Mouse (Mus musculus) adrenal gland, adult 2 months (tissue): ENCODE data around the gene Flnc. TPM values are rescaled to one million over a fixed set of nuclear protein-coding genes. Genes with fewer than 3 reads are reported as not detected.
A peak's percentile ranks its signal among the peaks of the same experiment; 100 is the strongest.

Experiments used
- DNase-seq: peaks from one replicate; pipeline ENCODE4 v3.0.0; 2021
- polyA plus RNA-seq: library from polyadenylated mRNA; depleted of rRNA; stranded (reverse); fragments of >200 nt; gene quantifications from 2 replicates; pipeline ENCODE4 v1.2.3, GENCODE M21; 2012
- total RNA-seq, 2 experiments: library from RNA; stranded (reverse); gene quantifications; 2 replicates each; pipeline ENCODE4 v1.2.3; 2021

Gene Flnc
- total and polyA plus RNA-seq, 3 experiments, result 0.88 to 7.6 (median 2.3) TPM

DNA sequence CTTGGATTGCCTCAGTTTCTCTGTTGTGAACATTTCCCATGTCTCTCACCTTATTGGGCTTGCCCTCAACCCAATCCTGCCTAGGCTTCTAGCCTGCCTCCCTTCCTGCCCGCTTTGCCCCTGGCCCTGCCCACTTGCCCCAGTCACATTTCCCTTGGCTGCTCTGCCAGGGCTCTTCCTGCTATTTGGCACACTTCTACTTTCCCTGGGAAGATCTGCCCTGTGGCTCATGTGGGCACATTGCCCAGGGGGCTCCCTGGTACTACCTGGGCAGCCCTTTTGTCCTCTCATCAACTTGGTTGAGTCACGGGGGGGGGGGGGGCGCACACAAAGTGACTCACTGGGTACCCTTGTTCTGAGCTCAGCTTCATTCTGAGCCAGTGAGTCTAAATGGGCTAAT lies 900 bp upstream of the Flnc start:
- no peak for DNase-seq

DNA sequence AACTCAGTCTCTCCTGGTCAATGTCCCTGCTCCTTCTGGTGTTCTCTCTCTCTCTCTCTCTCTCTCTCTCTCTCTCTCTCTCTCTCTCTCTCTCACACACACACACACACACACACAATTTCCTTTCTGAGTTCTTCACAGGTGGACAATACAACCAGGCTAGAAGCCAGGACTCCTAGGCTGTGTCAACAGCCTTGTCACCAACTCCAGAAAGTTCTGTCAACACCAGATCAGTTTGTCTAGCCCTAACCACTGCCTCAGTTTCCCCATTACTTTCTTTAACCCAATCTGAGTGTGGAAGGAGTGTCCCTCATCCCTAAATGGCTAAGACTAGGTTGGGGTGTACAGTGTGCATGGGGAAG lies 399 bp upstream of the Flnc start:
- DNase-seq, result no peak

DNA sequence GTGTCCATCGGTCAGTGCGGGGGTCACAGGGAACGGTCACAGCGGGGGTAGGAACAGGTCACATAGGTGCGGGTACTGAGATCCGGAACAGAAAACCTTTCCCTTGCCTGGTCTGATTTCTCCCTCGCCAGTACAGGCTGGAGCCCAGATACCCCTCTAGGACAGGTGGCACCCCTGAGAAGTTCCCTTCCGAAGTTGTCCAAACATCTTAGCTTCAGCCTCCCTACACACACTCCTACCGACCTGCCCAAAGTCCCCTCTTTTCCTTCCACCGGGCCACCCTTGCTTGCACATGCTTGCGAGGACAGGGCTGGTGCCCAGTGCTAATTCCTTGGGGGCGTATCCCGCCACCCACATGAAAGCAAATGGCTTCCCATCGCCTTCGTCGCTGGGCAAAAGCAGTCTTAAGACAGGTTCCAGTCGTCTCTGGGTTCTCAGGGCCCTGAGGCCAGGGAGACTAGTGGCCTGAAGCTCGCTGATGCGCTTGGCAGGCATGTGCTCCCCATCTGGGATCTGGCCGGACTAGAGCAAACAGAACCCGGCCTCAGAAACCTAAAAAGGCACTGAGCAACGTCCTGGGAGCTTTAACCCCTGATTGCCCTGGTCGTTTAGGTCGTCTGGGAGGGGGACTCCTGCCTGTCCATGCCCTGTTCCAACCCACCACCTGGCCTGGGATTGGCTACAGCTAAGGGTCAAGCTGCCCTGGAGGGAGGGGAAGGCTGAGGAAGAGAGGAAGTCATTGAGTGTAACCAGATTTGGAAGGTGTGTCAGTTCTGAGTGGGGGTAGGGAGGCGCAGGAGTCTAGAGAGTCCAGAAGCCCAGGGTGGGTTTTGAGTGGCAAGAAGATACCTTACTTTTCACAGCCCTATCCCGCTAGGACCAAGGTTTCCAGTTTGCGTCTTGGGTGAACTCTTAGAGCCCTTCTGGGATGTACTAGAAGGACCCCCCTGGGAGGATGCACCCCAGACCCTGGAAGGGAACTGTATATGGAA lies 1.0 kb downstream of the Flnc start:
- DNase-seq, result no peak

DNA sequence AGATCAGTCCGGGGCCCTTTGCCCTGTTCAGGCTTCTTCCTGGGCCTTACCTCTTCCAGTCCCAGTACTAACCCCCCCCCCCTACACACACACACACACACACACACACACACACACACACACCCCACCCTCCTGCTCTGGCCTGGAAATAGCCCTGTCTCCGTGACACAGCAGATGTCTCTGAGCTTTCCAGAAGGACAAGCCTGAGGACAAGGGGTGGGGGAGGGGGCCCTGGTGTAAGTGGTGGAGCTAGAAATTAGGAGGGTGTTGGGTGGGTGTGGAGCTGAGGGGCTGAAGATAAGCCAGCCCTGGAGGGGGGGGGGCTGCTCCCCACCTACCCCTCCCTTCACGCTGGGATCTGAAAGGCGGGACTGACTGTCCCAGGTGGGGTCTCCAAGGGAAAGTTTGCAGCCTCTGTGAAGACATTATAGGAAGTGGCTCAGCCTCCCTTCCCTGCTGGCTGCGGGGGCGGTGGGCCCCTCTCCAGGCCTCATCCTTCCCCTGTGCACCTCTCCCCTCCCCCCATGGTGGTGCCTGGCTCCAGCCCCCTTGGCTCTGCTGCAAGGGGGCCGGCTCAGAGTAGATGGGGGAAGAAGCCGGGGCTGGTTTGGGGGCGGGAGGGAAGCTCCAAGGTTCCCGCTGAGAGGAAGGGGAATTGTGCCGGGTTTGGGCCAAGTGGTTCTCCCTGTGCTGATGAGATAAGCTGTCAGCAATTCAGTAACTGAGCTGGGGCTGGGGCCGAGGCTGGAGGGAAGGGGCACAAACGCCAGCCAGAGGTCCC lies 2.0 kb downstream of the Flnc start:
- DNase-seq, result no peak

DNA sequence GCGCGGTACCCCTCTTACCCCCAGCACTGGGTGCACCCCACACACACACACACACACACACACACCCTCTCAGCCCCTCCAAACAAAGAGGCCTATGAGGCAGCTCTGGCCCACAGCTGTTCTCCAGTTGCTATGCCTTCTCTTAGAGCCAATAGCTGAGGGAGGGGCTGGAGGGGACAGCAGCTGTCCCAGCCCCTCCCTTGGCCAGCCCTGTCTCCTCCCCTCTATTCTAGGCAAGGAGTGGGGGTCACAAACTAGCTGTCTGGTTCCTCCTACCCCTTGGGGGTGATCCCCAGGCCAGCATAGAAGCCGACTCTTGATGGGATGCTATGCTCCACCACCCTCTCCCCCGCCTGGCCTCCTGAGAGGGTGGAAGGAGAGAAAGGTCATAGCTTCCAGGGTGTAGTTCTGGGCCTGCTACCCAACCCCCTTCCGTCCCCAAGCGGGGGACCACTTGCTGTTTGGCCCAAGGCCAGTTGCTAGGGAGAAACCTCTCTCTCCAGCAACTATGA lies 2.9 kb downstream of the Flnc start:
- DNase-seq, result no peak

DNA sequence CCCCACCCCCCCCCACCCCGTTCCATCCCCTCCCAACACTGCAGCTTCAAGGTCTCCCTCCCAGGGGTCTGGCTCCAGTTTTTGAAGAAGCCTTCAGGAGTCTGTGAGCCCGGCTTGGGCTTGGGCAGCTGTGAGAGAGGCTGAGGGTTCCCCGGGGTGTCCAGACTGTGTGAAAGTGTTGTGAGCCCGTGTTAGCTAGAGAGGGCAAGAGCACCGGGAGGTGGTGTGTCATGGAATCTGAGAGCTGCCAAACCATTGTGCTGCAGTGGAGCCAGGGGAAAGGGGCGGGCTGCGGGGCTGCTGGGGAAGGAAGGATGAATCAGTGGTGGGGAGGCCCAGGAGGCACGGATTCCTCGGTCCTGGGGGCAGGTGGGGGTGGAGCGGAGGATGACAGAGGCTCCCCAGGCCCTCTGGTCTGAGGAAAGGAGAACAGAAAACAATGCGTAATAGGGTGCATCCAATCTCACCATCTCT lies 3.4 kb downstream of the Flnc start:
- peak; percentile 25 for DNase-seq

DNA sequence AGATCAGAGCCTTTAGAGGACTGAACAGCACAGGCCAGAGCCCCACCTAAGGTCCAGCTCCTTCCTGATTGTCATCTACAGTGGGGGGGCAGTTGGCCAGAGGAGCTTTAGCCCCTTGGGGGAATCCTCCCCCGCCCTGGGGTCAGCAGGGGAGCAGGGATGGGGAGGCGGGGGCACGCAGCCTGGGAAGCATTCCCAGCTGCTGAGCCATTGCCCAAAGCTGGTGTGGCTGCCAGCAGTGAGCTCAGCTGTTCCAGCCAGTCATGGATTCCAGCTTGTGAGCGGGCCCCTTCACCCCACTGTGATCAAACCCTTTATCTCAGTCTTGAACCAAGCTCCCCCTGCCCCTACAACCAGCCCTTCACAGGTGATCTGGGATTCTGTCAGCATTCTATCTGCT lies 6.2 kb downstream of the Flnc start:
- no peak for DNase-seq

DNA sequence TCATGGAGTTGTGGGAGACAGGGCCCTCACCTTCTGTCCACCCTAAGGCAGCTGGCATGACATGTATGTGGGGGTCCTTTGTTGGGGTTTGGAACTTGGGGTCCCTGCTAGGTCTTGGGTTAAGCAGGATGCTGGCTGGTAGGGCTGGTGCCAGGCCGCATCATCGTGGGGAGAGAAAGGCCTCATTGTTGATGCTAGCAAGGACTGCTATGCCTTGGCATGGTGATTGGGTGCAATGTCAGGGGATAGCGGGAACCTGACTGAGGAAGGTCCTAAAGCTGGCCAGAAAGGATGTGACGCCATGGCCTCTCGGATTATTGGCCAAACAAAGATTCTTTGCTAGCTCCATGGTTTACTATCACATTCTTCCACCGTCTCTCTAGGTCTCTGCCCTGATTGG lies 6.7 kb downstream of the Flnc start:
- DNase-seq, result no peak

DNA sequence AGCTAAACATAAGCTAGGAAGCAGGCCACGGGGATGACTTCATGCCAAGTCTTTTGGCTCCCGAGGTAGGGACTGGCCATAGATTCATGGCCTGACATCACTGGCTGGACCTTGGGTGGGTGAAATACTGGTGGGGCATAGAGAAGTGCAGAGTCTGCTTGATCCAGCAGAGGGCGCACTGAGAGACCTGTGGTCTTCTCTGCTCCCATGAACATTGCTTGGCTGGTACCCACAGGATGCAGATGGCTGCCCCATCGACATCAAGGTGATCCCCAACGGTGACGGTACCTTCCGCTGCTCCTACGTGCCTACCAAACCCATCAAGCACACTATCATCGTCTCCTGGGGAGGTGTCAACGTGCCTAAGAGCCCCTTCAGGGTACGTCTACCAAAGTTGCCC lies 11.7 kb downstream of the Flnc start:
- DNase-seq, result peak; percentile 40

DNA sequence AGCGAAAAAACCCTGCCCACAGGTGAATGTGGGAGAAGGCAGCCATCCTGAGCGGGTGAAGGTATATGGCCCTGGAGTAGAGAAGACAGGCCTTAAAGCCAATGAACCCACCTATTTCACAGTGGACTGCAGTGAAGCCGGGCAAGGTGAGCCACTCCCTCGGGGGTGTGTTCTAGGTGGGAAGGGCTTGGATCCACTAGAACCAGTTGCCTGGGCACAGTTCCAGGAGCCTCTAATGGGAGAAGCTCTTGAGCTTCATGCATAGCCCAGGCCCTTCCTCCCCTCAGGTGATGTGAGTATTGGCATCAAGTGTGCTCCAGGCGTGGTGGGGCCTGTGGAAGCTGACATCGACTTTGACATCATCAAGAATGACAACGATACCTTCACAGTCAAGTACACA lies 12.3 kb downstream of the Flnc start:
- no peak for DNase-seq

DNA sequence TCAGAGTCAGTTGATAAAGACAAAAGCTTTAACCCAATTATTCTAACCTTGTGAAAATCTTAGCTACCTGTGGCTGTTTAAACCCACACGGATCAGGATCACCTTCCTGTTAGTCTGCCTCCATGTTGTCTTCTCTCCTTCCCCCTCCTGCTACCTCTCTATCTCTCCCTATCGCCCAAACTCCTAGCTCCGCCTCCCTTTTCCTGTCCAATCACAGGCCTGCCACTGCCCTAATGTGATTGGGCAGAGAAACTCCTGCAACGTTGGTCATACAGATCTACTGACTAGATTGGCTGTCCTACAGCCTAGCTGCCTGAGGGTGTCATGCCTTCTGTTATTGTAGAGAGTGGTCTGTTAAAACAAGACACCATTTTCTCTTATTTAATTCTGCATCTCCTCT lies 16.8 kb downstream of the Flnc start:
- no peak for DNase-seq

DNA sequence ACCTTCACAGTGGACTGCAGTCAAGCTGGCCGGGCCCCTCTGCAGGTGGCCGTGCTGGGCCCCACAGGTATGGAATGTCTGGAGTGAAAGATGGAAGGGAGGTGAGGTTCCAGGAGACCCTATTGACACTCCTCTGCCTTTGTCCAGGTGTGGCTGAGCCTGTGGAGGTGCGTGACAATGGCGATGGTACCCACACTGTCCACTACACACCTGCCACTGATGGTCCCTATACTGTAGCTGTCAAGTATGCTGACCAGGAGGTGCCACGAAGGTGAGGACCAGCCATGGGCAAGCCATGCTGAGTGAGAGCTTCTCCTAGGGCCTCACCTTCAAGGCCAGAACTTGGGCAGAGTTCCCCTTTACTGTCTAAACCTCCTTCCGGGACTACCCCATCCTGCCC lies 17.6 kb downstream of the Flnc start:
- no peak for DNase-seq

DNA sequence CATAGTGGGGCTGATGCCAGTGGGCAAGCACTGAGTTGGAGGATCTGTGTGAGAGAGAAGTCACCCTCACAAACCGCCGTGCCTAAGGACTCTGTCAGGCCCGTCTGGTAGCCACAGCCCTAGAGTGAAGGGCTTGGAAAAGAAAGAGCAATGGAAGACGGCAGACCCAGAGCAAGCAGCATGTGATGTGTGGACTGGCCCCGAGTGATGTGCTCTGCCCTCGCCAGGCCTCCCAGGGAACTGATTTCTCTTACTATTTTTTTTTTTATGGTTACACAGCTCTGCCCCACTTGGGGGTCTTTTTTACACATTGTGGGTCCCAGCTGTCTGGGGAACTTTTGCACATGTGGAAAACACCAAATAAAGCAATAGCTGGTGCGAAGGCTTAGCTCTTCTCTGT lies 28.4 kb downstream of the Flnc start:
- no peak for DNase-seq

DNA sequence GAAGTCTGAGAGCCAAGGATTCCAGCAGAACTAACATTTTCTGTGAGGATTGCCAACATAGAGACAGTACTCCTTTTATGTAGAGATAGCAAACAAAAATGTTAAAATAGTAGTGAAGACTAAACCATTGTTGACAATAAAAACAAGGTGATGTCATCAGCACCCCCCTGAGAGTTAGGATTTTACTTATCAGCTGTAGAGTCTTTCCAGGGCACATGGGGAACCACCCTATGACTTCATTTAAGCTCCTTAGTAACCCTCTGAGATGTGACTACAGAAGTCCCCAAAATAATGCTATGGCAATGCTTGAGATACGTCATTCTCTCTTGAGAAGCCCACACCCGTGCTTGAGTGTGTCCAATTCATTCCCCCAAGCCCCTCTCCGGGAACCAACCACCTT lies 30.3 kb downstream of the Flnc start:
- DNase-seq, result no peak

DNA sequence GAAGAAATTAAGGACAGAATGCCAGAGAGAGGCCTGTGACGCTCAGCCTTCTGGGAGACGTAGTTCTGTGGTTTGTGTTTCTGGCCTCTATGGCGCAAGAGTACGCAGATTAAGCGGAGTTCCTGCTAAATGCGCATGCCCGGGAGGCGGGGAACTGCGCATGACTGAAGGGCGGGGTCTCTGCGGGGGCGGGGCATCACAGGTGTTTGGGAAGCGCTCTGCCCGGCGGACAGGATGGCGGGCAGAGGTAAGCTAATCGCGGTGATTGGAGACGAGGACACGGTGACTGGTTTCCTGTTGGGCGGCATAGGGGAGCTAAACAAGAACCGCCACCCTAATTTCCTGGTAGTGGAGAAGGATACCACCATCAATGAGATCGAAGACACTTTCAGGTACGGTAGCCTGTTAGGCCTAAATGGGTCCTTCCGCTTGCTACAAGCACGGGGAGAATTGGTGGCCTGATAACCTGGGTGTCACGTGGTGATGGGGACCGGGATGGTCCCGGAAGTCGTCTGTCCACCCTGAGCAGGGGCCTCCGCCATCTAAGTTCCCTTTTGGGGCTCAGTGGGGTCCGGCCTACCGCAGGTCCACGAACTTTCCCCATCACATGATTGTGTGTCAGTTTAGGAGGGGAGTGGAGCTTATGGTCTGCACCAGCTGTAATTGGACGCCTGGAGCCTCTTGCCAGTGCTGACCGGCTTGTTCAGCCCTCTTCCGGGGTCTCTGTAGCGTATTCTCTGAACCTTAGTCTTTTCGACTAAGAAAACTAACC lies 34.7 kb downstream of the Flnc start, which contains the start of gene Atp6v1f:
Gene Atp6v1f, plus strand, starts transcription at position 136 of the 772 bp plus-strand sequence.
- DNase-seq, result peak; percentile 94

DNA sequence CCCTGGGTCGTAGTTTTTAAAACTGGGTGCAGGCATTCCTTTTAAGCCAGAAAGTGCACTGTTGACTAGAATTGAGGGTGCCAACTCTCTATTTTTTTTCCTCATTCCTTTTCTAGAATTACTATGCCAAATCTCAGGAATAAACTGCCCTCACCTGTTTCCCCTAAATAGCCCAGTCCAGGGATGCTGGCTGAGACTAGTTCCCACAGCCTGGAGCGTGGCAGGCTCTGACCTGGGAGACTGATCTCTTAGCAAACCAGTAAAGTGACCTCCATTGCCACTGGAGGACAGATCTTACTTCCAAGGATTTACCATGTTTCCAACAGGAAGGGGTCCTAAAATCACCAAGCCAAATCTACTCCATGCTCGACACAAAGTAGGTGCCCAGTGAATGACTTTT lies 35.8 kb downstream of the Flnc start:
- DNase-seq, result no peak

DNA sequence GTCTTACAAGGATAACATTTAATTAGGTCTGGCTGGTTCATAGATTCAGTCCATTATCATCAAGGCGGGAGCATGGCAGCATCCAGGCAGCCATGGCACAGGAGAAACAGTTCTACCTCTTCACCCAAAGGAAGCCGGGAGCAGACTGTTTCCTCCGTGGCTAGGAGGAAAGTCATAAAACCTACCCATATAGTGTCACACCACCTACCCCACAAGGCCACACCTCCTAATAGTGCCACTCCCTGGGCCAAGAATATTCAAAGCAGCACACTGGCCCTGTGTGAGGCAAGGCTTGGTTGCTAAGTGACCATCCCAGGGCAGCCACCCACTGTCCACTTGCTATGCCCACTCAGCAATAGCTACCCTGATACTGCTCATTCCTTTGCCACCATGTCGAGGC lies 38.1 kb downstream of the Flnc start, which contains the start of gene Atp6v1fnb:
Gene Atp6v1fnb, plus strand, starts transcription at position 301 of the 400 bp plus-strand sequence.
- DNase-seq, result no peak

DNA sequence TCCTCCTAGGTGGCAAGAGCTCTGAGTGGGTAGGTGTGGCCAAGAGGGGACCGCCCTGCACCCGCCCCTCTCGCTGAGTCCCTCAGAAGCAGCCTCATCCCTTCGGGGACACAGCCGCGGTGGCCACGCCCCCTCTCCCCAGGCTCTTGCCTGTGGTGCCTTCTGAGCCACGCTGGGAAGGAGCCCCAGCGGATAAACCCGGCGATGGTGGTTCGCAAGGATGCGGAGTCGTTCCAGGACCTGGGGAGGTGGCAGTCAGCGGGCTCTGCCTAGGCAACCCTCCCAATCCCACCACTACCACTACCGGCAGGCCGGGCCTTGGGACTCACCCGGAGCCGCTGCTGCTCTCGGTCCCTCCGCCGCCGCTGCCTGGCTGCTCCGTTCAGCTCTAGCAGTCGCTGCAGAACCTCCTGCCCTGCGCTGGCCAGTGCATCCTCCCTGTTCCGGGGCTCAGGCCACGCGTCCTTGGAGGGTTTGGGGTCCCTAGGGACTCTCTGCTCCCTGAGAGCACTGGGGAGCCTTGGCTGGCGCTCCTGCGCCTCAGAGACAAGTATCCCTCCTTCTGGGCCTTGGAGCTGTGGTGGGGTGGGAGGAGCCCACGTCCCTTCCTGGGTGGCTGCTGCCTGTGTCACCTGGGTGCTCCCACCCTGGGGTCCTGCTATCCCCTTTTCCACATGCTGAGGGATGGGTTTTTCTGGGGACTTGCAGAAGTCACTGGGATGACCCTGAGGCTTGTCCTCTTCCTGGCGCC lies 41.1 kb downstream of the Flnc start:
- DNase-seq, result peak; percentile 93

DNA sequence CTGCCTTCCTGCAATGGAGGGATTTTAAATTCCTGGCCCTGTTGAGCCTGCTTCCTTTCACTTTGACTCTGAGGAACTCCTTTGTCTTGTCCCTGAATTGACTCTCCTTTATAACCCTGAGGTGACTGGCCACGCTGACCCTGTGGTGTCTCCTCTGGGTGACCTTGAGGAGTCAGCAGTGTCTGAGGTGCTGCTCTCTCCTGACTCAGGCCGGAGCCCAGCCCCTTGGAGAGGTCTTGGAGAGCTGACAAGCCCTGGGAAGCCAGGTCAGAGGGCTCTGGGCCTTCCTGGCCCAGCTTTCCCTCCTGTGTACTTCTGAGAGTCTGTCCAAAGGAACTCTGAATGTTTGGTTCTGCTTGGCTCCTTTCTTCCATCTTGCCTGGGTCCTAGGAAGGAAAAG lies 41.7 kb downstream of the Flnc start:
- peak; percentile 26 for DNase-seq

DNA sequence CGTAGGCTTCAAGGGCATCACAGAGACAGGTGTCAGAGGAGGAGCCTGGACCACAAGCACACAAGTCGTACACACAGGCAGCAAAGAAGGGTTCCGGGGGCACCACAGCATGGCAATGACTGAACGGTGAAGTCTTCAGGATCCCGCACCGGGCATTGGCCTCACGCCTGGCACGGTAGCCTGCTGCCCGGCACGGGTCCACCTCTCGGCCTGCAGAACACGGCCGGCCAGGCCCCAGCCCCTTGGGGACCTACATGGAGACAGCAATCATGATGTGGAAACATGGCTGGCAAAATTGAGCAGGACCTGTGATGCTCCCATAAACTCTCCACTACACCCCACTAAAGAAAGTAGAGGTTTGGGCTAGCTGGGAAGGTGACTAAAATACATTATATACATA lies 49.6 kb downstream of the Flnc start:
- no peak for DNase-seq
